Mouse (Mus musculus) cortical plate, adult 2 months (tissue): ENCODE data around the gene Peli2.

Experiments used
- CTCF ChIP-seq: fragments of 200-500 bp; IDR thresholded peaks from 2 replicates; pipeline ENCODE4 v1.5.1; 2011; ENCODE audit warnings: mild to moderate bottlenecking, control low read depth, low read length; ENCODE audit not compliant: insufficient read depth; ENCODE audit errors: extremely low read depth
- POLR2A ChIP-seq: fragments of 200-500 bp; IDR thresholded peaks from 2 replicates; pipeline ENCODE4 v1.6.1; 2011; ENCODE audit warnings: mild to moderate bottlenecking, low read length, control low read depth; ENCODE audit not compliant: insufficient read depth; ENCODE audit errors: extremely low read depth

GRCm38 (mm10) chr14:48073247-48074161 is 47.1 kb upstream of the Peli2 start:
- TF ChIP-seq CTCF (no peak), POLR2A (no peak)
